Comparison of ENCODE assay signal across 15 mouse cellular contexts in the genomic region with DNA sequence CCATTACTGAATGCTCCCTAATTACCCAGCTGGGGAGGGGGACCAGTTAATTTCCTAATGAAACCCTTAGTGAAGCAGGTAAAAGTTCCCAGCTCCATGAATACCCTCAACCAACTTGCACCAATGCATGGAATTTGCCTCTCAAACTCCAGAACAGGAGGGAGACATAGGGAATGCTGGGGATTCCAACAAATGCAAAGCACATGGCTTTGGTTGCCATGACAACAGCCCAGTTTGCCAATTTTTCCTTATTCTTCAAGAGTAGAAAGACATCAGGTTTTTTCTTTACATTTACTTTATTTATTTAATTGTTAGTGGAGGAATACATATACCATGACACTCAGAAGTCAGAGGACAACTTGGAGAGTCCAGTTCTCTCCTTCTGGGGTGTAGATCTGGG. TPM values are rescaled to one million over a fixed set of nuclear protein-coding genes. Genes with fewer than 3 reads are reported as not detected.
DNase-seq lines count a peak whose midpoint lies in the region; ATAC-seq and TF ChIP-seq lines count a peak whose summit lies in the region.
"Had no signal": no experiment of that assay in that cellular context is flagged by ENCODE, and none has a peak within 500 bp of the region (broad histone marks: within the 10 kb centered on the region; RNA-seq: fewer than 3 reads in every experiment).

No protein-coding gene starts in this region.

- H3K9me3 ChIP-seq in liver, embryonic 12.5 days (replicated peaks): 0 out of 2 replicates have a peak, but pooled peaks cover 3% of the 10 kb centered on the region
- H3K9me3 ChIP-seq: forebrain, embryonic 12.5 days had no signal

- H3K4me1 ChIP-seq in liver, embryonic 12.5 days: no peaks in the 10 kb centered on the region
- H3K4me1 ChIP-seq: hindbrain, embryonic 10.5 days had no signal

- H3K27ac ChIP-seq in liver, embryonic 12.5 days: no peak overlapping the region
- H3K27ac ChIP-seq: forebrain, embryonic 12.5 days; heart, adult 2 months; hindbrain, embryonic 10.5 days; limb, embryonic 13.5 days had no signal

- peaks cover 16% of the 10 kb centered on the region; the same call in 1 of the 2 replicates for H3K27me3 ChIP-seq in liver, embryonic 12.5 days (replicated peaks)
- H3K27me3 ChIP-seq: forebrain, embryonic 12.5 days; limb, embryonic 13.5 days had no signal

- no peak for TF ChIP-seq POLR2A in brain, embryonic 14.5 days (IDR thresholded peaks at IDR 0.05; ENCODE audit: borderline replicate concordance, extremely low read depth, insufficient read depth, insufficient read length, poor library complexity, severe bottlenecking)

- H3K4me3 ChIP-seq in liver, embryonic 12.5 days: no peak overlapping the region
- H3K4me3 ChIP-seq: forebrain, embryonic 12.5 days; heart, adult 2 months; hindbrain, embryonic 10.5 days; limb, embryonic 13.5 days had no signal

- DNase-seq in layer of hippocampus, adult 18-20 months (ENCODE audit: low spot score in 2 of 2): peak; percentile 66 to 82
- no peak for DNase-seq in layer of hippocampus, postnatal 36 days
- peak; percentile 80 for DNase-seq in brain, embryonic 14.5 days (ENCODE audit: low read depth)
- DNase-seq in layer of hippocampus, adult 9-11 months: peak; percentile 70
- peak; percentile 78 for DNase-seq in right cerebral cortex, postnatal 14 days
- DNase-seq in kidney, adult 18-20 months: no peak
- DNase-seq in liver: no peak
- DNase-seq: heart, adult 2 months; kidney, postnatal 14 days; lung, postnatal 10 days; thymus, postnatal 4 days had no signal

- no peak overlapping the region for H3K9ac ChIP-seq in liver, embryonic 12.5 days
- H3K9ac ChIP-seq: forebrain, embryonic 12.5 days; limb, embryonic 13.5 days had no signal

- ATAC-seq in liver, embryonic 12.5 days: no peak

- no peaks in the 10 kb centered on the region for H3K36me3 ChIP-seq in liver, embryonic 12.5 days
- H3K36me3 ChIP-seq: forebrain, embryonic 12.5 days; hindbrain, embryonic 10.5 days; limb, embryonic 13.5 days had no signal

- H3K4me2 ChIP-seq in liver, embryonic 12.5 days: no peak overlapping the region
- H3K4me2 ChIP-seq: forebrain, embryonic 12.5 days; limb, embryonic 13.5 days had no signal

- no peak for TF ChIP-seq CTCF in brain, embryonic 14.5 days (IDR thresholded peaks at IDR 0.05; ENCODE audit: borderline replicate concordance, extremely low read depth, insufficient read depth, insufficient read length)

RNA-seq across cellular contexts. Expression of gene Zbtb43, which starts 7.6 kb away (rescaled TPM):
- 10 to 100 TPM; 22.4 to 29.6 TPM for total RNA-seq in layer of hippocampus, adult 18-20 months (2021)
- 10 to 100 TPM; 26.2 to 27.3 TPM for total RNA-seq in layer of hippocampus, postnatal 36 days (2021)
- polyA plus RNA-seq in brain, embryonic 14.5 days (2012; rRNA removed): 21.5 and 22.6 TPM in 2 replicates
- 8.4 TPM in 2 replicates for polyA plus RNA-seq in liver, embryonic 12.5 days (2016; fragmentation: Nextera tagmentation; extraction: Ambion mirVana)

RNA-seq across cellular contexts. Expression of gene Zbtb34, which starts 44.8 kb away (rescaled TPM):
- total RNA-seq in layer of hippocampus, adult 18-20 months (2021): 10 to 100 TPM; 12.0 to 14.2 TPM
- total RNA-seq in layer of hippocampus, postnatal 36 days (2021): 10 to 100 TPM; 12.5 to 14.2 TPM
- 23.3 and 30.8 TPM in 2 replicates for polyA plus RNA-seq in brain, embryonic 14.5 days (2012; rRNA removed)
- 3.6 and 3.7 TPM in 2 replicates for polyA plus RNA-seq in liver, embryonic 12.5 days (2016; fragmentation: Nextera tagmentation; extraction: Ambion mirVana)

Comparison
In these comparisons a context has a peak if more than half of its experiments do, and no peak if none do; other contexts are left out.
1. DNase-seq: peak in layer of hippocampus, adult 18-20 months (2 of 2), brain, embryonic 14.5 days (single experiment), layer of hippocampus, adult 9-11 months (single experiment) and right cerebral cortex, postnatal 14 days (single experiment); none in layer of hippocampus, postnatal 36 days (0 of 2), kidney, adult 18-20 months (single experiment) and liver (single experiment).